Mouse (Mus musculus) spleen, postnatal 4 days (tissue): Measurements from ENCODE around the gene Ppard.
"Not testable (repeated sequence)": the region's sequence is repeated elsewhere in the genome, so short reads cannot be mapped to it uniquely, and the experiment has no call there.

Source experiments
- DNase-seq, 2 experiments: peaks; one replicate each; pipeline ENCODE4 v3.0.0; 2022; ENCODE audit warnings: low spot score in 2 of 2

Gene Ppard

GRCm38 (mm10) chr17:28232475-28233060 lies at the start of gene Ppard:
Ppard (plus strand) TSS chr17:28232700.
- DNase-seq = peak; percentile 98 to 100

- no peak for DNase-seq
Observed at GRCm38 (mm10) chr17:28184971-28185638, 47.4 kb upstream of the Ppard start.

- DNase-seq = no peak
Observed at GRCm38 (mm10) chr17:28188313-28188712, 44.2 kb upstream of the Ppard start.

DNA sequence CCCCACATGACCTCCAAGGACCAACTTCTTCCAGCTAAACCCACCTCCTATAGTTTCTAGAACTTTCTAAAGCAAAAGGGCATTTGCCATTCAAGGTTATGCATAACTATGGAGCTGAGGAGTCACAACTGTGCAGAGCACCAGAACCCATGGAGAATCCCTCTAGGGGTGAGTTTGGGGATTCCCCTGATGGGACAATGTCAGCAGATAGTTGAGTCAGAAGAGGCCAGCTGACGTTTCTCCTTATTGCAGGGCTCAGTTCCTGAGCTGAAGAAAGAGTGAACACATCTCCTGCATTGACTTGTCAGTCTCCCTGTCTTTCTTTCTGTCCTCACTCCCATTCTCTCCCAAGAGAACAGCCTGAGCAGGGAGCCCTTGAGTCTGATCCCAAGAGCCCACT lies 39.7 kb upstream of the Ppard start:
- DNase-seq = no peak

DNA sequence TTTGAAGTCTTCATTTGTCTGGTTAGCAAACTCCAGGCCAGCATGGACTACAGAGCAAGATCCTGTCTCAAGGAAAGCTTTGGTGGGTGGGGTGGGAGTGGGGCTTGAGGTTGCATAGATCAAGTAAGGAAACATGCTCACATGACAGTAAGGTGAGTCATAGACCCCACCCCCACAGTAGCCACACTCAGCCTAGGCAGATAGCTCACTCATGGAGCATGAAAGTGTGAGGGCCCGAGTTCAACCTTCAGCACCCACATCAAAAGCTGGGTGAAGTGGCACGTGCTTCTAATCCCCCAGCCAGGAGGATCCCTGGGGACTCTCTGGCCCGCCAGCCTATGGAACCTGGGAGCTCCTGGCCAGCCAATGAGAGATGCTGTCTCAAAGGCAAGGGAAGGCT lies 38.9 kb upstream of the Ppard start:
- no peak for DNase-seq

GRCm38 (mm10) chr17:28195033-28195432 lies 37.5 kb upstream of the Ppard start:
- no peak for DNase-seq

- no peak for DNase-seq
Observed at GRCm38 (mm10) chr17:28197646-28198045, 34.9 kb upstream of the Ppard start.

- DNase-seq = no peak
Observed at GRCm38 (mm10) chr17:28201982-28202381, 30.5 kb upstream of the Ppard start.

DNA sequence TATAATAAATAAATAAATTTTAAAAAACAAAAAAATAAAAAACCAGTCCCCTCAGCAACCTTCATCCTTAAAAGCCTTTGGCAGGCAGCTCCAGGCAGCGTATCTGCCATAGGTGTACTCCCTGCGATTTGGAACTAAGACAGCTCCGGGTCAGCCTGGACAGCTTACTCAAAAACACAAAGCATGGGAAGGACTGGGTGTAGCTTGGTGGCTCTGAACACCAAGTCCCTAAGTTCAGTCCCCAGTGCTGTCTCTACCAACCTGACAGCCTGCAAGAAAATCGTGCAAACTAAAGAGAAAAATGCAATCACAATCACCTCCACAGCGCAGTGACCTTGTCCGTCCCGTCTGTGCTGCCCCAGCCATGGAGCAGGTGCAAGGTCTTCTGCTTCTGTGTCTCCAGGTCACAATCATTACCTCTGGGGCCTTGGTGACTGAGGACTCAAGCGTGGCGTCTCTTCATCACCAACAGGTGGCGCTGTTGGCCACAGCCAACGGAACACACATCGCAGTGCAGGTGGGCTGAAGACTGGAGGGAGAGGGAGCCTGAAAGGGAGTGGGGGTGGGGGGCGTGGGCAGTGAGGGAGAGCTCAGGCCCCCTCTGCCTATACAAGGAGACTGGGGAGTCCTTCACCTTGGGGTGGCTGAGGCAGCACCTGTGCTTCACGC lies 28.3 kb upstream of the Ppard start:
- peak; percentile 55 to 87 for DNase-seq

- DNase-seq = no peak
Observed at GRCm38 (mm10) chr17:28205443-28205842, 27.1 kb upstream of the Ppard start.

DNA sequence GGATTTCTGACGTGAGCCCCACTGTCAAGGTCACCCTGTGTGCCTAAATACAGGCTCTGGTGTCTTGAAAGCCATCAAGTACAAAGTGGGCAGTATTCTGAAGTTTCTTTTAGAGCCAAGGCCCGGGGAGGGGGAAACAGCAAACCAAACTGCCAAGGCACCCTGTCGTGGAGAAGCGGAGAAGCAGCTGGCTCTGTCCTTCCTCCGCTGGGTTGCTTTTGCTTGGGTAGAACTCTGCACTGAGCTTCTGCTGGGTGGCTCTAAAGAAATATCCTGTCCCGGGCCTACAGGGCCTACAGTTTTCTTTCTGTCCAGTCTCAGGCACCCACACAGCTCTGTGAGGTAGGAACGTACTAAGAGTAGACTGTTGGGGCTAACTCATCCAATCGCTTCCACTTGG lies 25.4 kb upstream of the Ppard start:
- no peak for DNase-seq

GRCm38 (mm10) chr17:28207591-28208313 lies 24.7 kb upstream of the Ppard start, which contains the start of gene Def6:
Def6 (plus strand) TSS chr17:28207778.
- DNase-seq = peak; percentile 78 to 89

DNA sequence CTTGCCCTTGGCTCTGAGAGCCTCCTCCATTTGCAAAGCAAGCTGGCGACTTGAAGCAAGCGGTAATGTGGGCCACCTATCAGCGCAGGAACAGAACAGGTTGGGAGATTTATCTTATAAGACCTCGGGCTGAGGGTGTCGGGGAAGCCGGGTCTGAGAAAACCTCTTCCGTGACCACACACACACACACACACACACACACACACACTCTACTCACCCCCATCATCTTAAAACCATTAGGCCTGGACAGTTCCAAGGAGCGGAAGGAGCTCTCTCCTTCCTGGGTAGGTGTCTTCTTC lies 24.2 kb upstream of the Ppard start:
- no peak for DNase-seq

DNA sequence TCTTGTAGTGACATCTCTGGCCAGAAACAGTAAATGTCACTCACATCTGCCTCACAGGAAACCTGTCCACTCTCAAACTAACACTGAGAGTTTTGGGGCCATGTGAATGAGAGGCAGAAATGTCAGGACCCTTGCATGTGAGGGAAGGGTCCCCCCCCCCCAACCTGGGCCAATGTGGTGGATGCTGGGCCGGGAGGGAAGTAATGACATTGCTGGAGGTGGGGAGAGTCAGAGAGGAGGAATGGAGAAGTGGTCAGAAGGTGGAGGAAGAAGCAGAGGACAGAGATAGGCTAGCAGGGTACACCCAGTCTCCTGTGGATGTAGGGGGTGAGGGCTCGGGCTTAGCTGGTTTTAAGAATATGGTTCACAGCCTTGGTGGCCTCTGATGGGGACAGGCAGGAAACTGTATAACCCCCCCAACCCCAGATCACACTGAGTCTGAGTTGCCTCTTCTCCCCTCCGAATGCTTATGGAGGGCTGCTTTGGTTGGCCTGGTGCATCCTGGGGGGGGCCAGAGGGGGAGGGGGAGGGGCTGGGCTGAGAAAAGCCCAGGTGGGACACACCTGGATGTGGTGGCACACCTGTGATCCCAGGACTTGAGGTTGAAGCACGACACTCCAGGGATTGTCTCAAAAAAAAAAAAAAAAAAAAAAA lies 22.9 kb upstream of the Ppard start:
- peak in 1 of 2 experiments; percentile 28 for DNase-seq

GRCm38 (mm10) chr17:28211921-28212341 lies 20.6 kb upstream of the Ppard start:
- DNase-seq = peak in 1 of 2 experiments; percentile 49

DNA sequence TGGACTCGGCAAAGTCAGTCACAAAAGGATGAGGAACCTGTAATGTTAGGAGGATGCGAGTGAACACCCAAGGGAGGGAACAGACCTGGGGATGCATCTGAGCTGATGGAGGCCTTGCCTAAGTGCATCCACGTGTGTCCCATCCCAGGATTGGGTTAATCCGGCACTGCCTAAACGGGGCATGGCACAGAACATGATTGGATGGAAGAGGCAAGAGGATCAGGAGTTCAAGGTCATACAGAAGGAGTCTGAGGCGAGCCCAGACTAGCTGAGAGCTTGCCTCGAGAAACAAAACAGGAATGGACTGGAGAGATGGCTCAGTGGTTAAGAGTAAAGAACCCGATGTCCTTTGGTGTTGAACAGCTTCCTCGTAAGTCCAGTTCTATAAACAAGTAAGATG lies 20.1 kb upstream of the Ppard start:
- no peak for DNase-seq

- DNase-seq = peak; percentile 57 to 82
Observed at GRCm38 (mm10) chr17:28213236-28213635, 19.3 kb upstream of the Ppard start.

GRCm38 (mm10) chr17:28216791-28217190 lies 15.7 kb upstream of the Ppard start:
- no peak for DNase-seq

- peak in 1 of 2 experiments; percentile 28 for DNase-seq
Observed at GRCm38 (mm10) chr17:28217721-28218649, 14.5 kb upstream of the Ppard start.

- DNase-seq = not testable (repeated sequence)
Observed at GRCm38 (mm10) chr17:28222463-28222862, 10.0 kb upstream of the Ppard start.
